Mouse (Mus musculus) erythroblast, embryonic 14.5 days (primary cell): ENCODE data around the gene Pramef12. TPM values are rescaled to one million over a fixed set of nuclear protein-coding genes. Genes with fewer than 3 reads are reported as not detected.

Experiments
- H3K27me3 ChIP-seq: 2 replicates; pipeline ENCODE4 v1.6.1; 2012; ENCODE audit warnings: inconsistent platforms; ENCODE audit not compliant: control insufficient read depth
- H3K36me3 ChIP-seq: 2 replicates; pipeline ENCODE4 v1.6.1; 2012; ENCODE audit warnings: mild to moderate bottlenecking, inconsistent platforms; ENCODE audit not compliant: control insufficient read depth
- H3K4me1 ChIP-seq: 2 replicates; pipeline ENCODE4 v1.6.1; 2012; ENCODE audit warnings: inconsistent platforms; ENCODE audit not compliant: control insufficient read depth
- H3K4me3 ChIP-seq: replicated peaks from 2 replicates; pipeline ENCODE3; 2012; ENCODE audit warnings: moderate library complexity, mild to moderate bottlenecking, inconsistent platforms
- H3K9me3 ChIP-seq: 2 replicates; pipeline ENCODE4 v1.6.1; 2012; ENCODE audit warnings: low read length, inconsistent platforms, mixed read lengths; ENCODE audit not compliant: control insufficient read depth
- GATA1 ChIP-seq: IDR thresholded peaks from 2 replicates; pipeline ENCODE4 v1.6.1; 2012; ENCODE audit warnings: low read length, inconsistent platforms, mixed read lengths
- TAL1 ChIP-seq: IDR thresholded peaks from 3 replicates; pipeline ENCODE4 v1.6.1; 2012; ENCODE audit warnings: low read length, inconsistent platforms, mixed read lengths
- polyA plus RNA-seq: library from polyadenylated mRNA; stranded (reverse); fragments of >175 nt; gene quantifications from 2 replicates; pipeline ENCODE4 v1.2.3, GENCODE M21; 2012

Gene Pramef12
- not detected in 2 replicates for polyA plus RNA-seq

DNA sequence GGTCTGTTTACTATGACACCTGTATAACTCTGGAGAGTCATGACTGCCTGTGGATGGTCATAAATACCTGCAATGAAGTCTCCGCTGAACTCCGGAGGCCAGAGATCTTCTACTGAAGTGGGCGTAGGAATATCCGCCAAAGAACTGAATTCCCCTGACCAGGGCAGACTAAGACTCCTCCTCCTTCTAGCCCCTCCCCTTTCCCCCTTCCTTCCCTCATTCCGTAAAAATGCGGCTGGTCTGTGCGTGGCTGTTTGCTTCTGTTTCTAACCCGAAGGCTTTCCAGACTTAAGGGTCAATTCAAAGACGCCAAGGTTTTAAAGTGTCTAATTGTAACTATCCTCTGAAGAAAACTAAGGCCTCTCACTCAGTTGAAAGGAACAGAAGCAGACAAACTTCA is at the start of gene Pramef12:
Gene Pramef12, minus strand, starts transcription at position 175 of the 400 bp plus-strand sequence.
- H3K9me3 ChIP-seq = no peaks in the 10 kb centered on the region
- TF ChIP-seq TAL1 (no peak), GATA1 (no peak)
- H3K36me3 ChIP-seq = no peaks in the 10 kb centered on the region
- H3K4me3 ChIP-seq = no peak within 1 kb of the TSS
- no peaks in the 10 kb centered on the region for H3K4me1 ChIP-seq
- H3K27me3 ChIP-seq = no peaks in the 10 kb centered on the region

- H3K27me3 ChIP-seq = no peaks in the 10 kb centered on the region
- no peaks in the 10 kb centered on the region for H3K36me3 ChIP-seq
- TF ChIP-seq GATA1 = no peak
- TF ChIP-seq TAL1 = no peak
- H3K4me1 ChIP-seq = no peaks in the 10 kb centered on the region
- H3K9me3 ChIP-seq = peaks cover 3% of the 10 kb centered on the region; the same call in 1 of the 2 replicates
- H3K4me3 ChIP-seq = no peak within 1 kb of the TSS
These were observed 45.0 kb upstream of the Pramef12 start, which contains the start of gene Gm9944 for GRCm38 (mm10) chr4:144453217-144453616. Gene Gm9944 (minus strand): TSS chr4:144453317.

DNA sequence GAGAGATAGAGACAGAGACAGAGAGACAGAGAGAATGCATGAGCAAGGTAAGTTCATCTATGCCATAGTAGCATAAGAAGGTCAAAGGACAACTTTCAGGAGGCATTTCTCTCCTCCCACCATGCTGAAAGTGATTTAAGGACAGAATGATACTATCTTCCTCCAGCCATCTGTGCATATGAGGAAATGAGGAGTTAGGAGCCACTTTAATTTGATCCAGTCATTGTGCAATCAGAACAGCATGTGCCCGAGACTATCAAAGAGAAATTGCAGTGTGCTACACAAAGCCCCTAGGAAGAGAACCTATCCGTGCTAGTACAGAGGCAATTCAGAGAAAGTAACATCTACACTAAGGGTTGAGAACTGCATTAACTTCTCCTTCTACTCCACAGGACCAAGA is 40.3 kb upstream of the Pramef12 start:
- no peaks in the 10 kb centered on the region for H3K4me1 ChIP-seq
- H3K4me3 ChIP-seq = no peak overlapping the region
- no peaks in the 10 kb centered on the region for H3K27me3 ChIP-seq
- no peaks in the 10 kb centered on the region for H3K36me3 ChIP-seq
- no peaks in the 10 kb centered on the region for H3K9me3 ChIP-seq
- TF ChIP-seq GATA1 = no peak
- TF ChIP-seq TAL1 = no peak

DNA sequence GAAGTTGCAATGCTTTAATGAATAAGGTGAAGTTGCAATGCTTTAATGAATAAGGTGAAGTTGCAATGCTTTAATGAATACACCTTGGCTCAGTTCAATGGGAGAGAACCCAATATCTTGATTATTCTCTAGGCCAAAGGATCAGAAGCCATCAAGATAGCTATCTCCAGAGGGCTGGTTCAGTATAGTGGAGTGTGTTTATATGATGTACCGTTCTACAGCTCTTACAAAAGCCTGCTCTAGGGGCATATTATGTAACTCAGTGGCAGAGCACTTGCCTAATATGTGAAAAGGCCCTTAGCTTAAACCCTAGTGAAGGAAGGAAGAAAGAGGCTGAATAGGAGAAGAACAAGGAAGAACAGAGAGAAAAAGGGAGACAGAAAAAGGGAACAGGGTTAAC is 33.3 kb upstream of the Pramef12 start:
- Histone ChIP-seq H3K4me1 (no peaks in the 10 kb centered on the region), H3K27me3 (no peaks in the 10 kb centered on the region), H3K4me3 (no peak overlapping the region), H3K9me3 (peaks cover 4% of the 10 kb centered on the region), H3K36me3 (no peaks in the 10 kb centered on the region)
- TF ChIP-seq TAL1 (no peak), GATA1 (no peak)

DNA sequence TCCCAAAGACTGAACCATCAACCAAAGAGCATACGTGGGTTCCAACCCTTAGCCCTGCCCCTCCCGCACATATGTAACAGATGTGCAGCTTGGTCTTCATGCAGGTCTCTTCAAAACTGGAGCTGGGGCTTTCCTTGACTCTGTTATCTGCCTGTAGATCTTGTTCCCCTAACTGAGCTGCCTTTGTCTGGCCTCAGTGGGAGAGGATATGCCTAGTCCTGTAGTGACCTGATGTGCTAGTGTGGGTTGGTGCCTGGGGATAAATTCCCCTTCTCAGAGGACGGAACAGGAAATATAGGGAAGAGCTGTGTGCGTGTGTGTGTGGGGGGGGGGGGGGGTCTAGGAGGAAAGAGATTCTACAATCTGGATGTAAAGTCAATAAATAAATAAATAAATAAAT is 32.8 kb upstream of the Pramef12 start:
- H3K27me3 ChIP-seq = no peaks in the 10 kb centered on the region
- no peaks in the 10 kb centered on the region for H3K4me1 ChIP-seq
- peaks cover 4% of the 10 kb centered on the region for H3K9me3 ChIP-seq
- no peaks in the 10 kb centered on the region for H3K36me3 ChIP-seq
- TF ChIP-seq TAL1 (no peak), GATA1 (no peak)
- no peak overlapping the region for H3K4me3 ChIP-seq

DNA sequence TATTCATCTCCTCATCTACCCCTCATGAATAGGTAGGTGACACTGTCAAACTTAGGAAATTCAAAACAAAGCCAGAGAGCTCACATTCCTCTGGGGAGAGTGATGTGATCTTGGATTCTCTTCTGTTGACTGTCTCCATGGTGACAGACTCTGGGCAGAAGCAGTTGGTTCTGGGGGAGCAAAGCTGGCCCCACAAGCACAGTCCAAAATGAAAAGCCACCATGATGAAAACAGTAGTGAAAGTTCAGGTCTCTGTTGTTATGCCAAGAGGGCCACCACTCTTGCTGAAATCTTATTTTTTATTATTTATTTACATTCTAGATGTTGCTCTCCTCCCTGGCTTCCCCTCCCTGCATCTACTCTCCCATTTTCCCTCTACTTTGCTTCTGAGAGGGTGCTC is 30.4 kb upstream of the Pramef12 start, which contains the start of gene 1700012P22Rik:
Gene 1700012P22Rik, minus strand, starts transcription at position 101 of the 400 bp plus-strand sequence.
- no peak for TF ChIP-seq TAL1
- no peak for TF ChIP-seq GATA1
- H3K4me3 ChIP-seq = no peak within 1 kb of the TSS
- H3K9me3 ChIP-seq = peaks cover 4% of the 10 kb centered on the region
- no peaks in the 10 kb centered on the region for H3K27me3 ChIP-seq
- H3K4me1 ChIP-seq = no peaks in the 10 kb centered on the region
- no peaks in the 10 kb centered on the region for H3K36me3 ChIP-seq

DNA sequence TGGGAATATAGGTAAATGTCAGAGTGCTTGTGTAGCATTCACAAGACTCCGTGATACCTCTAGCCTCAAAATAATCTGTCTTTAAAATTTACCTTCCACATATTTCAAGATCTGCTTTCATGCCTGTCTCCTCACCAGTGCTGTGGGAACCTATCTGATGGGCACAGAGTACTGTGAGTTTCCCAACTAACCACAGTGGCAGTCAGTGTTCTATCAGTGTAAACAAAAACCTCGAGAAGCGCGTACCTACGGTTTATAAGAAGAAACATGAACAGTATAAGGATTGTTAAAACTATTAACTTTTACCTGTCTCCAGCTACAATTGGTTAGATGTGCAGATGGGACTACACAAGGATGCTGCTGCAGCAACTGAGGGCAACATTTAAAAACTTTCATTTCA is 25.0 kb upstream of the Pramef12 start:
- TF ChIP-seq TAL1 (no peak), GATA1 (no peak)
- no peaks in the 10 kb centered on the region for H3K4me1 ChIP-seq

GRCm38 (mm10) chr4:144430723-144431122 is 22.5 kb upstream of the Pramef12 start:
- Histone ChIP-seq H3K36me3 (no peaks in the 10 kb centered on the region), H3K9me3 (no peaks in the 10 kb centered on the region), H3K4me3 (no peak overlapping the region), H3K4me1 (no peaks in the 10 kb centered on the region), H3K27me3 (no peaks in the 10 kb centered on the region)
- TF ChIP-seq TAL1 (no peak), GATA1 (no peak)

More for the DNA sequence above, 25.0 kb upstream of the Pramef12 start:
- Histone ChIP-seq H3K9me3 (no peaks in the 10 kb centered on the region), H3K4me3 (no peak overlapping the region), H3K36me3 (no peaks in the 10 kb centered on the region), H3K27me3 (no peaks in the 10 kb centered on the region)

DNA sequence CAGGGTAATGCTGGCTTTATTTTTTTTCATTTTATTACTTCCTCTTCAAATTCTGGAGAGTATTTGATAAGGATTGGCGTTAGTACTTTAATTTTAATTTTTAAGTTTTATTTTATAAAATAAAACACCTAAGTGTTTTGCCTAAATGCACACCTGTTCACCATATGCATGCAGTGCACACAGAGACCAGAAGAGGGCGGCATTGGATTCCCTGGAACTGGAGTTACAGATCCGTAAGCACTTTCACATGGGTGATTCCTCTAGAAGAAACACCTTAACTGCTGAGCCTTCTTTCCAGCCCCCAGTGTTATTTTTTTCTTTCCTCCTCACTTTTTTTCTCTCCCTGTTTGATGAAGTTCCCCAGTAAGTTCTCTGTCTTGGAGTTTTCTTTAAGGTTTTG is 20.6 kb upstream of the Pramef12 start:
- Histone ChIP-seq H3K4me3 (no peak overlapping the region), H3K4me1 (no peaks in the 10 kb centered on the region), H3K27me3 (no peaks in the 10 kb centered on the region), H3K36me3 (no peaks in the 10 kb centered on the region), H3K9me3 (no peaks in the 10 kb centered on the region)
- TF ChIP-seq GATA1 (no peak), TAL1 (no peak)

DNA sequence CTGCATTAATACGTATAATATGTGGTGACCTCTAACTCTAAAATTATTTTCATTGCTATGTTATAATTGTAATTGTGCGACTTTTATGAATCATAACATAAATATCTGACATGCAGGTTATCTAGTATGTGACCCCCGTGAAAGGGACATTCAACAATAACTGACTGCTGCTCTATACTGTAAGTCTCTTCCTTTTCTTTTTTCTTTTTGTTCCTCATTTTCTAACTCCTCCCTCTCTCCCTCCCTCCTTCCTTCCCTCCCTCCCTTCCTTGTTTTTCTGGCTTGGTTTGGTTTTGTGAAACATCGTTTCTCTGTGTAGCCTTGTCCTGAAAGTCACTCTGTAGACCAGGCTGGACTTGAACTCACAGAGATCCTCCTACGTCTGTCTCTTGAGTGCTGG is 16.3 kb upstream of the Pramef12 start:
- H3K4me1 ChIP-seq = no peaks in the 10 kb centered on the region
- H3K9me3 ChIP-seq = no peaks in the 10 kb centered on the region
- no peaks in the 10 kb centered on the region for H3K27me3 ChIP-seq
- TF ChIP-seq TAL1 (no peak), GATA1 (no peak)
- no peak overlapping the region for H3K4me3 ChIP-seq
- no peaks in the 10 kb centered on the region for H3K36me3 ChIP-seq
